Mouse (Mus musculus) ES-E14 (cell line): ENCODE results near the gene Spdl1. TPM values are rescaled to one million over a fixed set of nuclear protein-coding genes. Genes with fewer than 3 reads are reported as not detected.

Experiments used
- DNase-seq: peaks from one replicate; pipeline ENCODE4 v3.0.0-alpha.2; 2013; ENCODE audit warnings: low read depth, low spot score
- H3K27ac ChIP-seq: 2 replicates; pipeline ENCODE4 v1.5.1; 2012; ENCODE audit warnings: low read depth, mild to moderate bottlenecking, low read length, moderate library complexity, mixed read lengths; ENCODE audit not compliant: poor library complexity, insufficient read depth, severe bottlenecking
- H3K36me3 ChIP-seq: 2 replicates; pipeline ENCODE4 v1.6.1; 2012; ENCODE audit warnings: mild to moderate bottlenecking, low read length, moderate library complexity, mixed read lengths; ENCODE audit not compliant: control insufficient read depth, poor library complexity, insufficient read depth, severe bottlenecking
- H3K4me1 ChIP-seq, 2 experiments: fragments of 150-350 bp in 1 of 2; sonication (generic) in 1 of 2; 2 replicates each; pipeline ENCODE4 v1.6.1; 2012; ENCODE audit warnings: low read length in 2 of 2, mild to moderate bottlenecking in 1 of 2, mixed read lengths in 1 of 2; ENCODE audit not compliant: control insufficient read depth in 2 of 2, insufficient read depth in 2 of 2, poor library complexity in 1 of 2
- H3K4me3 ChIP-seq, 2 experiments: fragments of 150-350 bp in 1 of 2; sonication (generic) in 1 of 2; 2 replicates each; pipeline ENCODE4 v1.5.1; 2012; ENCODE audit warnings: low read length in 2 of 2, low read depth in 1 of 2, mild to moderate bottlenecking in 1 of 2, mixed read lengths in 1 of 2; ENCODE audit not compliant: insufficient read depth in 1 of 2, poor library complexity in 1 of 2, severe bottlenecking in 1 of 2
- H3K9ac ChIP-seq: 2 replicates; pipeline ENCODE4 v1.6.1; 2012; ENCODE audit warnings: low read depth, mild to moderate bottlenecking, low read length, mixed read lengths; ENCODE audit not compliant: poor library complexity, insufficient read depth, severe bottlenecking
- H3K9me3 ChIP-seq: fragments of 150-350 bp; sonication (generic); 2 replicates; pipeline ENCODE4 v1.6.1; 2012; ENCODE audit warnings: low read depth, mild to moderate bottlenecking, low read length; ENCODE audit not compliant: control insufficient read depth, insufficient read depth
- CHD2 ChIP-seq: IDR thresholded peaks from 2 replicates; pipeline ENCODE4 v1.6.1; 2014; ENCODE audit warnings: mild to moderate bottlenecking, low read depth, low read length, inconsistent platforms
- HCFC1 ChIP-seq: IDR thresholded peaks from 2 replicates; pipeline ENCODE4 v1.6.1; 2012; ENCODE audit warnings: low read length, inconsistent platforms, borderline replicate concordance; ENCODE audit not compliant: insufficient read depth
- MAFK ChIP-seq: IDR thresholded peaks from 2 replicates; pipeline ENCODE4 v1.6.1; 2014; ENCODE audit warnings: mild to moderate bottlenecking, low read depth, low read length, inconsistent platforms; ENCODE audit not compliant: insufficient read depth
- ZC3H11A ChIP-seq: IDR thresholded peaks from 2 replicates; pipeline ENCODE4 v1.6.1; 2012; ENCODE audit warnings: low read depth, mild to moderate bottlenecking, inconsistent platforms, low read length, borderline replicate concordance
- ZNF384 ChIP-seq: IDR thresholded peaks from 2 replicates; pipeline ENCODE4 v1.6.1; 2012; ENCODE audit warnings: low read depth, low read length, inconsistent platforms
- in situ Hi-C, 2 experiments: fragments of 600-800 bp; cut with MboI; formaldehyde crosslinking; loops; one replicate each; pipeline ENCODE4 v1.15.1; 2025; ENCODE audit warnings: low sequenced_read_pairs in 2 of 2, inconsistent platforms in 1 of 2; ENCODE audit not compliant: unreplicated experiment in 2 of 2
- total RNA-seq: library from RNA; depleted of rRNA; stranded (reverse); fragments of 300-350 nt; gene quantifications from 2 replicates; pipeline ENCODE4 v1.2.3, GENCODE M21; 2012; rRNA removed

Gene Spdl1
- total RNA-seq, result 37.4 and 40.1 TPM in 2 replicates

- DNase-seq, result peak; percentile 96
- Histone ChIP-seq H3K27ac (peak within 1 kb of the TSS; percentile 79), H3K4me3 (peak within 1 kb of the TSS; percentile 87 to 99), H3K4me1 (peaks cover 3% of the 10 kb centered on the region in 2 experiments; a peak in 2 of 4 replicates), H3K9me3 (no peaks in the 10 kb centered on the region), H3K36me3 (peaks cover 11% of the 10 kb centered on the region), H3K9ac (peak within 1 kb of the TSS; percentile 98)
- in situ Hi-C loops, result loop anchor here in 1 of 2 experiments (25.0 kb wide), 1 partner anchor 854 kb away; no protein-coding TSS in a partner anchor
- TF ChIP-seq ZC3H11A (no peak), CHD2 (peak; percentile 99), HCFC1 (peak; percentile 63; the same call in 1 of the 2 replicates)
These were observed at the start of gene Spdl1 for GRCm38 (mm10) chr11:34833318-34834086. Gene Spdl1 (minus strand): TSS chr11:34833641.

GRCm38 (mm10) chr11:34881528-34881927 lies 48.1 kb upstream of the Spdl1 start:
- Histone ChIP-seq H3K9me3 (no peaks in the 10 kb centered on the region), H3K9ac (no peak overlapping the region), H3K27ac (no peak overlapping the region), H3K36me3 (no peaks in the 10 kb centered on the region), H3K4me3 (no peak overlapping the region), H3K4me1 (no peaks in the 10 kb centered on the region)
- DNase-seq, result peak; percentile 12
- in situ Hi-C loops, result no loop called here
- no peak for TF ChIP-seq MAFK
- peak; percentile 40; the same call in 1 of the 2 replicates for TF ChIP-seq ZC3H11A

GRCm38 (mm10) chr11:34879678-34880077 lies 46.2 kb upstream of the Spdl1 start:
- Histone ChIP-seq H3K27ac (no peak overlapping the region), H3K36me3 (no peaks in the 10 kb centered on the region), H3K9ac (no peak overlapping the region), H3K4me1 (no peaks in the 10 kb centered on the region), H3K4me3 (no peak overlapping the region), H3K9me3 (no peaks in the 10 kb centered on the region)
- in situ Hi-C loops, result no loop called here
- no peak for DNase-seq
- TF ChIP-seq HCFC1, result no peak
- no peak for TF ChIP-seq ZNF384
- TF ChIP-seq CHD2, result no peak
- TF ChIP-seq MAFK, result no peak

GRCm38 (mm10) chr11:34873861-34874260 lies 40.4 kb upstream of the Spdl1 start:
- no peak for TF ChIP-seq ZNF384
- no peak for TF ChIP-seq ZC3H11A
- no peak for TF ChIP-seq CHD2
- no peak for TF ChIP-seq HCFC1
- no peak for TF ChIP-seq MAFK
- Histone ChIP-seq H3K4me3 (no peak overlapping the region), H3K36me3 (no peaks in the 10 kb centered on the region), H3K9me3 (no peaks in the 10 kb centered on the region), H3K9ac (no peak overlapping the region), H3K4me1 (no peaks in the 10 kb centered on the region), H3K27ac (no peak overlapping the region)
- no peak for DNase-seq
- in situ Hi-C loops, result no loop called here

GRCm38 (mm10) chr11:34872432-34872831 lies 39.0 kb upstream of the Spdl1 start:
- TF ChIP-seq HCFC1, result no peak
- TF ChIP-seq ZNF384, result no peak
- TF ChIP-seq CHD2, result no peak
- no peak for TF ChIP-seq MAFK
- TF ChIP-seq ZC3H11A, result no peak
- in situ Hi-C loops, result no loop called here

More at GRCm38 (mm10) chr11:34872432-34872831, 39.0 kb upstream of the Spdl1 start:
- no peaks in the 10 kb centered on the region for H3K9me3 ChIP-seq
- peak; percentile 19 for DNase-seq
- no peak overlapping the region for H3K4me3 ChIP-seq
- H3K9ac ChIP-seq, result no peak overlapping the region
- H3K36me3 ChIP-seq, result no peaks in the 10 kb centered on the region
- no peak overlapping the region for H3K27ac ChIP-seq
- no peaks in the 10 kb centered on the region for H3K4me1 ChIP-seq
